In genomic region chr15:83065543-83065942, GRCm38 (mm10) we compare ENCODE assay signal across 10 mouse cellular contexts. TPM values are rescaled to one million over a fixed set of nuclear protein-coding genes. Genes with fewer than 3 reads are reported as not detected.
DNase-seq lines count a peak whose midpoint lies in the region; ATAC-seq and TF ChIP-seq lines count a peak whose summit lies in the region.
"Had no signal": no experiment of that assay in that cellular context is flagged by ENCODE, and none has a peak within 500 bp of the region (broad histone marks: within the 10 kb centered on the region; RNA-seq: fewer than 3 reads in every experiment).

No protein-coding gene starts in this region.

- H3K4me1 ChIP-seq in heart, embryonic 15.5 days (replicated peaks), result peaks cover 19% of the 10 kb centered on the region
- peaks cover 3% of the 10 kb centered on the region; the same call in 1 of the 2 replicates for H3K4me1 ChIP-seq in heart, postnatal 0 days (ENCODE audit: control insufficient read depth, insufficient read depth)
- H3K4me1 ChIP-seq in lung, adult 2 months (ENCODE audit: control insufficient read depth, insufficient read depth, low read length), result no peaks in the 10 kb centered on the region

- no peaks in the 10 kb centered on the region for H3K27me3 ChIP-seq in heart, embryonic 15.5 days
- H3K27me3 ChIP-seq in heart, postnatal 0 days (ENCODE audit: control insufficient read depth, insufficient read depth, low read length), result no peaks in the 10 kb centered on the region
- H3K27me3 ChIP-seq: embryonic facial prominence, embryonic 15.5 days; limb, embryonic 12.5 days had no signal

- no peak for TF ChIP-seq EP300 in heart, postnatal 0 days (IDR thresholded peaks at IDR 0.05; ENCODE audit: low read depth)

- H3K9me3 ChIP-seq in heart, embryonic 15.5 days (replicated peaks), result no peaks in the 10 kb centered on the region
- no peaks in the 10 kb centered on the region for H3K9me3 ChIP-seq in heart, postnatal 0 days (replicated peaks; ENCODE audit: control insufficient read depth, low read length)
- H3K9me3 ChIP-seq: embryonic facial prominence, embryonic 15.5 days; limb, embryonic 12.5 days had no signal

- H3K4me3 ChIP-seq in heart, embryonic 15.5 days, result no peak overlapping the region
- no peak overlapping the region for H3K4me3 ChIP-seq in heart, postnatal 0 days (ENCODE audit: low read depth, low read length)
- H3K4me3 ChIP-seq in lung, adult 2 months (replicated peaks; ENCODE audit: extremely low read depth, low read depth, low read length), result no peak overlapping the region
- H3K4me3 ChIP-seq: embryonic facial prominence, embryonic 15.5 days; limb, embryonic 12.5 days had no signal

- DNase-seq in heart, adult 11 months, result no peak
- DNase-seq in NIH3T3 (ENCODE audit: low read depth), result peak; percentile 95
- peak; percentile 47 for DNase-seq in heart, postnatal 0 days (ENCODE audit: low spot score)
- DNase-seq in lung, adult 2 months, result peak; percentile 59
- no peak for DNase-seq in thymus, postnatal 25 days
- DNase-seq in gastrocnemius, postnatal 10 days, result no peak
- DNase-seq in embryo, embryonic 10.5 days (ENCODE audit: low spot score), result no peak

- no peak overlapping the region for H3K9ac ChIP-seq in heart, embryonic 15.5 days
- H3K9ac ChIP-seq in heart, postnatal 0 days (replicated peaks; ENCODE audit: low read depth, low read length), result no peak overlapping the region
- H3K9ac ChIP-seq: embryonic facial prominence, embryonic 15.5 days; limb, embryonic 12.5 days had no signal

- WGBS in heart, embryonic 15.5 days, result 31% methylated on average over 4 of the region's 4 CpGs
- 18% methylated on average over 4 of the region's 4 CpGs for WGBS in heart, postnatal 0 days
- WGBS in lung, adult 2 months, result 23% methylated on average over 4 of the region's 4 CpGs

- TF ChIP-seq CTCF in heart, postnatal 0 days (IDR thresholded peaks at IDR 0.05; ENCODE audit: low read depth), result no peak
- no peak for TF ChIP-seq CTCF in lung, adult 2 months (IDR thresholded peaks at IDR 0.05; ENCODE audit: insufficient read depth, low read length)

- no peak overlapping the region for H3K4me2 ChIP-seq in heart, embryonic 15.5 days
- no peak overlapping the region for H3K4me2 ChIP-seq in heart, postnatal 0 days (ENCODE audit: low read depth, low read length)
- H3K4me2 ChIP-seq: embryonic facial prominence, embryonic 15.5 days; limb, embryonic 12.5 days had no signal

- TF ChIP-seq POLR2A in lung, adult 2 months (IDR thresholded peaks at IDR 0.05; ENCODE audit: borderline replicate concordance, extremely low read depth, low read depth, low read length), result no peak

- H3K36me3 ChIP-seq in heart, embryonic 15.5 days, result no peaks in the 10 kb centered on the region
- H3K36me3 ChIP-seq in heart, postnatal 0 days (replicated peaks; ENCODE audit: control insufficient read depth, insufficient read depth, low read length), result no peaks in the 10 kb centered on the region
- H3K36me3 ChIP-seq: embryonic facial prominence, embryonic 15.5 days; limb, embryonic 12.5 days had no signal

- ATAC-seq in heart, embryonic 15.5 days (replicated peaks; ENCODE audit: insufficient number of reproducible peaks, insufficient read depth, low FRiP score, low read depth), result no peak; the same call in 1 of the 2 replicates
- peak; percentile 75 for ATAC-seq in heart, postnatal 0 days (ENCODE audit: insufficient read depth, low read depth)

- peak overlapping the region; percentile 38; the same call in 1 of the 2 replicates for H3K27ac ChIP-seq in heart, embryonic 15.5 days
- peak overlapping the region; percentile 63 for H3K27ac ChIP-seq in heart, postnatal 0 days (ENCODE audit: low read depth)
- H3K27ac ChIP-seq: embryonic facial prominence, embryonic 15.5 days; limb, embryonic 12.5 days had no signal

RNA-seq across cellular contexts. Expression of gene Serhl, which starts 23.8 kb away (rescaled TPM):
- 61.5 and 66.3 TPM in 2 replicates for polyA plus RNA-seq in heart, embryonic 15.5 days (2015; fragmentation: Nextera tagmentation; extraction: Ambion mirVana)
- total RNA-seq in heart, postnatal 0 days (2014; rRNA removed; ENCODE audit: low replicate concordance), result 80.4 and 110 TPM in 2 replicates
- 81.6 and 84.0 TPM in 2 replicates for polyA plus RNA-seq in heart, postnatal 0 days (2015; fragmentation: Nextera tagmentation; extraction: Ambion mirVana)
- polyA plus RNA-seq in lung, adult 2 months (2012; rRNA removed), result 38.6 and 43.5 TPM in 2 replicates
- 10 to 100 TPM; 34.8 to 35.4 TPM for total RNA-seq in gastrocnemius, postnatal 10 days (2021)

RNA-seq across cellular contexts. Expression of gene Nfam1, which starts 32.4 kb away (rescaled TPM):
- 1.8 and 3.9 TPM in 2 replicates for polyA plus RNA-seq in heart, embryonic 15.5 days (2015; fragmentation: Nextera tagmentation; extraction: Ambion mirVana)
- 0.38 and 0.54 TPM in 2 replicates for total RNA-seq in heart, postnatal 0 days (2014; rRNA removed; ENCODE audit: low replicate concordance)
- polyA plus RNA-seq in heart, postnatal 0 days (2015; fragmentation: Nextera tagmentation; extraction: Ambion mirVana), result 0.99 and 1.2 TPM in 2 replicates
- polyA plus RNA-seq in lung, adult 2 months (2012; rRNA removed), result 13.7 and 19.3 TPM in 2 replicates
- 1 to 10 TPM; 1.4 to 3.0 TPM for total RNA-seq in gastrocnemius, postnatal 10 days (2021)

RNA-seq across cellular contexts. Expression of gene Rrp7a, which starts 57.1 kb away (rescaled TPM):
- 35.0 and 42.6 TPM in 2 replicates for polyA plus RNA-seq in heart, embryonic 15.5 days (2015; fragmentation: Nextera tagmentation; extraction: Ambion mirVana)
- 116 and 121 TPM in 2 replicates for total RNA-seq in heart, postnatal 0 days (2014; rRNA removed; ENCODE audit: low replicate concordance)
- 24.6 and 26.2 TPM in 2 replicates for polyA plus RNA-seq in heart, postnatal 0 days (2015; fragmentation: Nextera tagmentation; extraction: Ambion mirVana)
- 82.1 and 85.3 TPM in 2 replicates for polyA plus RNA-seq in lung, adult 2 months (2012; rRNA removed)
- 10 to 100 TPM; 41.0 to 44.3 TPM for total RNA-seq in gastrocnemius, postnatal 10 days (2021)

Comparison
In these comparisons a context has a peak if more than half of its experiments do, and no peak if none do; other contexts are left out.
1. DNase-seq: peak in NIH3T3 (single experiment), heart, postnatal 0 days (single experiment) and lung, adult 2 months (single experiment); none in heart, adult 11 months (single experiment), thymus, postnatal 25 days (single experiment), gastrocnemius, postnatal 10 days (single experiment) and embryo, embryonic 10.5 days (single experiment).